Mouse (Mus musculus) stomach, embryonic 14.5 days (tissue): ENCODE results near the gene Idh1. TPM values are rescaled to one million over a fixed set of nuclear protein-coding genes. Genes with fewer than 3 reads are reported as not detected.

Source experiments
- ATAC-seq: fragments of 200-750 bp; cut with Nextera tagmentation; 2 replicates; pipeline ENCODE4 v1.8.0; 2017; ENCODE audit warnings: low read depth, moderate TSS enrichment; ENCODE audit not compliant: insufficient number of reproducible peaks, insufficient read depth, low FRiP score
- H3K27ac ChIP-seq: fragments of 300-500 bp; sonication (generic); 2 replicates; pipeline ENCODE4 v1.5.1; 2014; ENCODE audit warnings: mild to moderate bottlenecking, low read length, moderate library complexity, mixed read lengths
- H3K27me3 ChIP-seq: fragments of 300-500 bp; sonication (generic); 2 replicates; pipeline ENCODE4 v1.6.1; 2014; ENCODE audit warnings: low read length, control low read depth, mixed read lengths; ENCODE audit not compliant: control insufficient read depth, insufficient read depth
- H3K36me3 ChIP-seq: fragments of 300-500 bp; sonication (generic); 2 replicates; pipeline ENCODE4 v1.6.1; 2014; ENCODE audit warnings: mild to moderate bottlenecking, control low read depth, low read length, moderate library complexity, mixed read lengths; ENCODE audit not compliant: control insufficient read depth, insufficient read depth
- H3K4me1 ChIP-seq: fragments of 300-500 bp; sonication (generic); 2 replicates; pipeline ENCODE4 v1.6.1; 2014; ENCODE audit warnings: low read length, control low read depth, mixed read lengths; ENCODE audit not compliant: control insufficient read depth, insufficient read depth
- H3K4me2 ChIP-seq: fragments of 300-500 bp; sonication (generic); replicated peaks from 2 replicates; pipeline ENCODE4 v1.6.1; 2014; ENCODE audit warnings: low read depth, low read length, control low read depth
- H3K4me3 ChIP-seq: fragments of 300-500 bp; sonication (generic); 2 replicates; pipeline ENCODE4 v1.5.1; 2014; ENCODE audit warnings: low read depth, low read length, control low read depth
- H3K9ac ChIP-seq: fragments of 300-500 bp; sonication (generic); replicated peaks from 2 replicates; pipeline ENCODE4 v1.6.1; 2014; ENCODE audit warnings: low read depth, mild to moderate bottlenecking, control low read depth, low read length, moderate library complexity, mixed read lengths
- H3K9me3 ChIP-seq: fragments of 300-500 bp; sonication (generic); 2 replicates; pipeline ENCODE4 v1.6.1; 2016; ENCODE audit warnings: low read depth, low read length, control low read depth; ENCODE audit not compliant: control insufficient read depth
- WGBS: fragments of 180-500 bp; shearing (Covaris S2); extraction: QIAGEN DNeasy Blood & Tissue Kit; methylation state at CpG from one replicate; pipeline ENCODE4 v1.1.7; 2014; 5-methylcytosine and 5-hydroxymethylcytosine counted together
- polyA plus RNA-seq: library from polyadenylated mRNA; unstranded; fragments of >200 nt; fragmentation: Nextera tagmentation; extraction: Ambion mirVana; gene quantifications from 2 replicates; pipeline ENCODE4 v1.2.1, GENCODE M21; 2014

Gene Idh1
- polyA plus RNA-seq, 1 experiment from 2014 or later = 148 TPM

DNA sequence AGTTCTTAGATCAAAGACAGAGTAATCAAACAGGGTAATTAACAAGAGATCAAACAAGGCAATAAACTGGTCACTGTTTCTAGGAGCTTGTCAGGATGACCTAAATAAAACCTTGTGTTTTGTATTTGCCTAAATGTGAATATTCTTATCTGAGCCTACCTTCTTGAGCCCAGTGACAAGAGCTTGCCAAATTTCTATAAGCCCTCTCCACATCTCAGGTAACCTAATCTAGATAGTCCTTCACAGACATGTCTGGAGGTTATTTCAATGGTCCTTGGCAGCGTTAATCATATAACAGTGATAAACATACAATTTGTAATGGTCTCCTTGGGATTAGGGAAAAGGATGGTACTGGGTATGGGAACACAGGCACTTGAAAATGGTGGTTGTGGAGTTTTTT is 18.0 kb upstream of the Idh1 start:
- Histone ChIP-seq H3K27me3 (no peaks in the 10 kb centered on the region), H3K4me1 (no peaks in the 10 kb centered on the region), H3K36me3 (peaks cover 11% of the 10 kb centered on the region; the same call in 1 of the 2 replicates), H3K9me3 (no peaks in the 10 kb centered on the region), H3K4me3 (no peak overlapping the region), H3K27ac (no peak overlapping the region), H3K9ac (no peak overlapping the region), H3K4me2 (no peak overlapping the region)
- ATAC-seq = no peak
- WGBS = 83% methylated on average over 1 of the region's 1 CpGs

DNA sequence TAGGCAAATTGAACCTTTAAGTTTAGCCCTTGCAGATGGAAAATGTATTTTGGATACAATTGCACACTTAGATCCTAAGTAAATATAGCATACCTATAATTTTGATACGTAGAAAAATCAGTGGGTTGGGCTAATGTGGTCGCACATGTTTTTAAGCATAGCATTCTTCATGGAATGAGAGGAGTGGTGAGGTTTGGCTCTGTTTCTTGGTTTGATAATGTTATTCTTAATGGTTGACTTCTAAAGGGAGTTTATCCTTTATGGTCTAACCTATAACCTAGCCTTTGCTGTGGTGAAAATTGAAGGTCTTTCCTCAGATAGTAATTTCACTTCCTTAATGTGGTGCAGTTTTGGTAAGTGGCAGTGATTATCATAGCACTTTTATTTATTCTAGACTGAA is 12.6 kb upstream of the Idh1 start:
- no peak overlapping the region for H3K4me3 ChIP-seq
- WGBS = 93% methylated on average over 2 of the region's 2 CpGs
- H3K4me2 ChIP-seq = no peak overlapping the region
- no peak overlapping the region for H3K9ac ChIP-seq
- no peaks in the 10 kb centered on the region for H3K4me1 ChIP-seq
- no peaks in the 10 kb centered on the region for H3K9me3 ChIP-seq
- peaks cover 8% of the 10 kb centered on the region for H3K36me3 ChIP-seq
- no peak overlapping the region for H3K27ac ChIP-seq
- H3K27me3 ChIP-seq = no peaks in the 10 kb centered on the region
- no peak for ATAC-seq

DNA sequence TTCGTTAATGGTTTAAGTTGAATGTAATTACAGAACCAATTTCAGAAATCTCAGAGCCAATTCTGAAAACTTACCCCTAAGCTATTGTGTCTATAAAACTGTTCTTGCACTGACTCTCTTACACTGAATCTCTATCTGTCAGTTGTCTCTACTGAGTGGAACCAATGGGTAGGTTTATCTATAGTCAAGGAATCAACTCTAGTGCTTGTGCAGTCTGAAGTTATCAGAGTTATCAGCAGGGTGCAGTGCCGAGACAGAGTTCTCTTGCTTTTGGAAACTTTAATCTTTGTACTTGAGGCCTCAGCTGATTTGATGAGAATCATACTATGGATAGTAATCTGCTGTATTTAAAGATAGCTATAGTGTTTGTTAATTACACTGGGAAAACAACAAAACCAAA is 12.1 kb upstream of the Idh1 start:
- Histone ChIP-seq H3K4me2 (no peak overlapping the region), H3K4me3 (no peak overlapping the region), H3K9ac (no peak overlapping the region), H3K9me3 (no peaks in the 10 kb centered on the region), H3K27ac (no peak overlapping the region), H3K4me1 (no peaks in the 10 kb centered on the region), H3K36me3 (peaks cover 8% of the 10 kb centered on the region), H3K27me3 (no peaks in the 10 kb centered on the region)
- no peak for ATAC-seq
- 92% methylated on average over 2 of the region's 2 CpGs for WGBS

DNA sequence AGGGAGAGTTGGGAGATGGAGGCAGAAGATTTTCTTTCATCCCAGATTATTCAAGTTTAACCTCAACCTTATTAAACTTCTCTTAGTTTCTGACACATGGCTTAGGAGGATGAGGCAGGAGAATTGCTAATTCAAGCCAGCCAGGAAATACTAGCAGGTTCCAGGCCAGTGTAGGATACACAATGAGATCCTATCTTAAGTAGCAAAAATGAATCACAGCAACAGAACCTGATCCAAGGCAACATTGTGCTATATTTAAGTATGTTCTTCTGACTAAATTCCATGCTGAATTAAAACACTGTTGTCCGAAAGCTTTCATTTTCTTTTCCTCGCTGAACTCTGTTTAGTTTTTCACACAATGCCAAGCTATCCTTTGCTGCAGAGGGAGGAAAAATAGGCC is 6.9 kb upstream of the Idh1 start:
- no peaks in the 10 kb centered on the region for H3K9me3 ChIP-seq
- no peak overlapping the region for H3K9ac ChIP-seq
- no peak for ATAC-seq
- H3K4me3 ChIP-seq = no peak overlapping the region
- no peak overlapping the region for H3K4me2 ChIP-seq
- H3K27ac ChIP-seq = no peak overlapping the region
- no peaks in the 10 kb centered on the region for H3K4me1 ChIP-seq
- no peaks in the 10 kb centered on the region for H3K27me3 ChIP-seq
- WGBS = 91% methylated on average over 2 of the region's 2 CpGs
- H3K36me3 ChIP-seq = peaks cover 19% of the 10 kb centered on the region

DNA sequence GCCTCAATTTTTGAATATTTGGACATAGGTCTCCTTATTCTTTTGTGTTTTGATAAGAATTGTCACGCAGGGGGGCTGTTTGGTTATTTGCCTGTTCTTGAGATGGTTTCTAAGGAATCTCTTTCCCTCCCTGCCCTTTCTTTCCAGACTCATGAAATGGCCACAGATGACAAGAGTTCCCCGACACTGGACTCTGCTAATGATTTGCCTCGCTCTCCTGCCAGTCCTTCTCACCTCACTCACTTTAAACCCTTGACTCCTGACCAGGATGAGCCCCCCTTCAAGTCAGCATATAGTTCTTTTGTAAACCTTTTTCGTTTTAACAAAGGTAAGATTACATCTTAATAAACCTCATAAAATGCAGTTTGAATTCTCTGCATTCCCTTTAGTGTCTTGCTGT is 3.9 kb upstream of the Idh1 start:
- H3K4me1 ChIP-seq = peaks cover 6% of the 10 kb centered on the region; the same call in 1 of the 2 replicates
- H3K27ac ChIP-seq = no peak overlapping the region
- no peaks in the 10 kb centered on the region for H3K9me3 ChIP-seq
- ATAC-seq = no peak
- no peak overlapping the region for H3K9ac ChIP-seq
- H3K4me3 ChIP-seq = no peak overlapping the region
- H3K4me2 ChIP-seq = no peak overlapping the region
- peaks cover 11% of the 10 kb centered on the region for H3K36me3 ChIP-seq
- H3K27me3 ChIP-seq = no peaks in the 10 kb centered on the region
- 87% methylated on average over 4 of the region's 4 CpGs for WGBS

DNA sequence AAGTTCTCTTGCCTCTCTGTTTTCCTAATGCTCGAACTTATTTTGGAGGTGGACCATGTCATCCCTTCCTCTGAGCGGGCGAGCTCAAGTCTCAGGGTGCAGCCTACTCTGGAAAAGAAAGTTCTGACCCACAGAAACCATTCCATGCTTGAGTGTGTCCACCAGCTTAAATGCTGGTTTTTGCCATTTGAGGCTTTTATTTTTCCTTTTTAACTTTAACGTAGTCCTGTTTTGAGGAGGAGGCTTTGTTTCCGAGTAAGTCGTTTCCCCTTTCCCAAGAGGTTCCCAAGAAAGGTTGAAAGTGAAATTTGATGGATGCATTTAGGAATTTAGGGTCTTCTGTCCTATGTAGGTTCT is 752 bp upstream of the Idh1 start:
- no peak for ATAC-seq
- H3K4me1 ChIP-seq = peaks cover 6% of the 10 kb centered on the region; the same call in 1 of the 2 replicates
- H3K36me3 ChIP-seq = peaks cover 2% of the 10 kb centered on the region
- peak overlapping the region; percentile 61; the same call in 1 of the 2 replicates for H3K27ac ChIP-seq
- under 1% methylated on average over 6 of the region's 6 CpGs for WGBS
- H3K4me3 ChIP-seq = peak overlapping the region; percentile 82
- H3K9ac ChIP-seq = peak overlapping the region; percentile 87
- no peaks in the 10 kb centered on the region for H3K9me3 ChIP-seq
- H3K4me2 ChIP-seq = peak overlapping the region; percentile 70
- H3K27me3 ChIP-seq = no peaks in the 10 kb centered on the region

DNA sequence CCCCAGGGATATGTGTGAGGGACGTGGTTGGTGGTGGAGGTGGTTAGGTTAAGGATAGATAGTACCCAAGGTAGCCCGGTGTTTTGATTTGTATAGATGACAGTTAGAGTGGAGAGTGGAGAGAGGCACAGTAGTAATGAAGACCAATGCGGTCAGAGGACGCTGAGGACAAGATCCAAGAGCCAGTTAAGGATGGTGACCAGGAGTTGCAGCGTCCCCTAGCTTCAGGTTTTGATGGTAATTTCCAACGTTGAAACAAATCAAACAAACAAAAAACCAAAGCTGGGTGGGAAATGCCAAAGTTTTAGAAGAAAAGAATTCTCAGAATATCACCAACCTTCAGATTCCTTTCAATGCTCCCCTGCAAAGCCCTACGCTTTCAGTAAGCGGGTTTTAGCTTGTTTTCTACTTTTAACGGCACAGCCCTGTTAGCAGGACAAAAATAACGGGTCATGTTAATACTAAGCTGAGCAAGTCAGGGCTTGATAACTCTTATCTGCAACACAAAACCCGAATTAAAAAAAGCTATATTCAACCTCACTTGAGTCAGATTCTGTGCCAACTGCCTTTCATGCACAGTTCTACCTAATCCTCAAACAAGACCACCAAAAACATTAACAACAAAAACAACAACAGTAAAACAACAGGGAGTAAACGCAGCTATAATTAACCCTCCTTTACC is 635 bp downstream of the Idh1 start:
- no peak for ATAC-seq
- Histone ChIP-seq H3K27me3 (no peaks in the 10 kb centered on the region), H3K4me1 (peaks cover 6% of the 10 kb centered on the region; the same call in 1 of the 2 replicates), H3K36me3 (no peaks in the 10 kb centered on the region), H3K9me3 (no peaks in the 10 kb centered on the region), H3K9ac (no peak overlapping the region), H3K4me2 (peak overlapping the region; percentile 70), H3K4me3 (peak overlapping the region; percentile 82), H3K27ac (no peak overlapping the region)
- WGBS = 29% methylated on average over 12 of the region's 12 CpGs

DNA sequence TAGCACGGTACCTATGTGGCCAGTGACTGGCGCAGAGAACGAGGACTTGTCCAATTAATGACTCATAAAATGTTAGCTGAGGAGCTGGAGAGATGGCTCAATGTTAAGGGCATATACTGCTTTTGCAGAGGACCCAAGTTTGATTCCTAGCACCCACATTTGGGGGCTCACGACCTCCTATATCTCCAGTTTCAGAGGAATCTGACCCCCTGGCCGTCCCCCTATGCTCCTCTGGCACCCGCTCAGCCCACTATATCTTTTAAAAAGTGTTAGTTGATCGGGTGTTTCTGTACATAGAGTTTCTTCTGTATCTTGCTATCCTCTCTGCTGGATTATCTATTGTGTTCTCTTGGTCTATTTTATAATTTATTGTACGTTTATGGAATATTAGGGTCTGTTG is 1.3 kb downstream of the Idh1 start:
- no peak for ATAC-seq
- H3K36me3 ChIP-seq = no peaks in the 10 kb centered on the region
- WGBS = 86% methylated on average over 8 of the region's 8 CpGs
- H3K9me3 ChIP-seq = no peaks in the 10 kb centered on the region
- no peak overlapping the region for H3K9ac ChIP-seq
- H3K27ac ChIP-seq = no peak overlapping the region
- no peak overlapping the region for H3K4me3 ChIP-seq
- no peaks in the 10 kb centered on the region for H3K27me3 ChIP-seq
- peaks cover 6% of the 10 kb centered on the region; the same call in 1 of the 2 replicates for H3K4me1 ChIP-seq
- H3K4me2 ChIP-seq = no peak overlapping the region

DNA sequence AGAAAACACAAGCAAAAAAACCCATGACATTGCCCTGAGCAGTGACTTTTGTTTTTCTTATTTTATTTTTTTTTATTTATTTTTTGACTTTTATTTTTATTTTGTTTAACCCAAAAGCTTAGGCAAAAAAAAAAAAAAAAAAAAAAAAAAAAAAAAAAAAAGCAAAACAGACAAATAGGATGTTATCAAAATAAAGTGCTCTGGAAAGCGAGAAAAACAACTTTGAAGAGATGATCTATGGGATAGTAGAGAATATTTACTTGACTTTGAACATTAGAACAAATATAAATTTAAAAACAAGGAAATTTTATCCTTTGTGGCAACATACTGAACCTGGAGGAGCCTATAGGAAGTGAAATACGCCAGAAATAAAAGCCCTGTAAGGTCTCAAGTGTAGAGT is 2.3 kb downstream of the Idh1 start:
- 82% methylated on average over 2 of the region's 2 CpGs for WGBS

More for the DNA sequence above, 2.3 kb downstream of the Idh1 start:
- ATAC-seq = no peak
- Histone ChIP-seq H3K4me3 (no peak overlapping the region), H3K4me2 (no peak overlapping the region), H3K27ac (no peak overlapping the region), H3K9me3 (no peaks in the 10 kb centered on the region), H3K36me3 (no peaks in the 10 kb centered on the region), H3K9ac (no peak overlapping the region), H3K27me3 (no peaks in the 10 kb centered on the region), H3K4me1 (peaks cover 6% of the 10 kb centered on the region; the same call in 1 of the 2 replicates)
